Mouse (Mus musculus): ENCODE data around the gene Col23a1.
"Not testable (repeated sequence)": the region's sequence is repeated elsewhere in the genome, so short reads cannot be mapped to it uniquely, and the experiment has no call there.

Col23a1 gene

DNA sequence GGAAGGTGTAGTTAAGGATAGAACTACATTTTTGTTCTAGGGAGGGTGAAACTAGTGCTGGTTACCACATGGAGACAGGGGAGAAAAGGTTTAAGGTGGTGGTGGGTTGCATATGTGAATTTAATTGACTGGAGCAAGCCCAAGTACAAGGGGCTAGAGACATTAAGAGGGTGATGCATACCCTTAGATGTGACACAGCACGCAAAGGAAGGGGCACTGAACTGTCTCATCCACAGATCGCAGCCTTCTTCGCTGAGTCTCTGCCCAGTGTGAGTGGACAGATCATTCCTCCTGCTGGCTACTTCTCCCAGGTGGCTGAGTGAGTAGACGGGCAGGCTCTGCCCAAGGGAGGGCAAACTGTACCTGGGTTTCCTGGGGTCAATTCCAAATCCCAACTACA, 303.6 kb downstream of the Col23a1 start:
- DNase-seq, result no peak

DNA sequence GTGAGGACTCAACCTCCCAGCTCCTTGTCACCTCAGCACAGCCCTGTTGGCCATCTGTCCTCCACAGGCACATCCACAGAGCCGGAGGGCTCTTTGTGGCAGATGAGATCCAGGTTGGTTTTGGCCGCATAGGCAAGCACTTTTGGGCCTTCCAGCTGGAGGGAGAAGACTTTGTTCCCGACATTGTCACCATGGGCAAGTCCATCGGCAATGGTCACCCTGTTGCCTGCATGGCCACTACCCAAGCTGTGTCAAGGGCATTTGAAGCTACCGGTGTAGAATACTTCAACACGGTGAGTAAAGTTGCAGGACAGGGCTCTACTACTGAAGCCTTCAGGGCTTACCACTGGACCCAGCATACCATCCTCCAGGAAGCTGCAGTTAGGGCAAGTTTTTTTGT, 304.1 kb downstream of the Col23a1 start:
- DNase-seq, result no peak

DNA sequence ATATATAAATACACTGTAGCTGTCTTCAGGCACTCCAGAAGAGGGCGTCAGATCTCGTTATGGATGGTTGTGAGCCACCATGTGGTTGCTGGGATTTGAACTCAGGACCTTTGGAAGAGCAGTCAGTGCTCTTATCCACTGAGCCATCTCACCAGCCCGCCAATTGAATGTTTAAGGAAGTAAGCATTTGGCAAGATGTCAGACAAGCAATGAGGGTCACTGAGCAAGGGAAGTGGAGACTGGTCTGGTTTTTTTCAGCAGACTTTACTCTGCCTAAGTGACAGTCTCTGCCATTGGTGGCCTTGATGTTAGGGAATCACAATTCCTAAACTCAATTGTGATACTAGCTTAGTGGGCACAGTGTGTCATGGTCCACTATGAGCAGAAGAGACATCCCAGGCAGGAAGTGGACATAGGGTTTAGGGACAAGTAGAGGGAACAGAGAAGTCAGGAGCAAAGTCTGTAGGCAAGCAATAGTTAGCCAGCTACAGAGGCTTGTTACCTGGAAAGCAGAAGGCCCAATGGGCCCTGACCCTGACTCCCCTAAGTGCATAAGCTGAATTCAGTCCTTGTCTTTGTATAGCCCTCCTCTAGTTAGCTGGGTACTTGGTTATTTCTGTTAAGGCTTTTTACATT, 305.1 kb downstream of the Col23a1 start:
- DNase-seq, result no peak

DNA sequence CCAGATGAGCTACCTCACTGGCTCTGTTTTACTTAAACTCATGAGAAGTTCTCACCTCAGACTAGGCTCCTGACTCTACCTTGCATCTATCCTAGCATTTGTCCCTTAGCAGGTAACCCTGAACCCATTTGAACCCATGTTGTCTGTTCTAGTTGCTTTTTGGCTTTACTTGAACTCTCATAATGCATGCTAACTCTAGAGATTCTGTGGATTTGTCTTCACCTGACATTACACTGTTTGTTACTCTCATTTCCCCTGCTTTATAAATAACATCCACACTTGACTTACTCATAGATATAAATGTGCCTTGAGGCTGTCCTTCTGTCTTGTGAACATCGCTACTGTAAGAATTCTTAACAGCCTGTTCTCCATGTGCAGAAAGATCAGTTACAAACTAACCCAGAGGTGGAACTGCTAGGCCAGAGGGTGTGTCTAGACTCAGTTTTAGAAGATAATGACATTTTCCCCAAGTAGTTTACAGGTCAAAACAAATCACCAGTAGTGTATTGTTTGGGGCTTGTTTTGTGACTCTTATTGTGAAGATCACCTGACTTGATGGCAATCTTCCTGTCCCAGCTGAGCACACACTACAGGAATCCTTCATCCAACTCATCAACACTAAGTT, 305.9 kb downstream of the Col23a1 start:
- DNase-seq, result no peak

DNA sequence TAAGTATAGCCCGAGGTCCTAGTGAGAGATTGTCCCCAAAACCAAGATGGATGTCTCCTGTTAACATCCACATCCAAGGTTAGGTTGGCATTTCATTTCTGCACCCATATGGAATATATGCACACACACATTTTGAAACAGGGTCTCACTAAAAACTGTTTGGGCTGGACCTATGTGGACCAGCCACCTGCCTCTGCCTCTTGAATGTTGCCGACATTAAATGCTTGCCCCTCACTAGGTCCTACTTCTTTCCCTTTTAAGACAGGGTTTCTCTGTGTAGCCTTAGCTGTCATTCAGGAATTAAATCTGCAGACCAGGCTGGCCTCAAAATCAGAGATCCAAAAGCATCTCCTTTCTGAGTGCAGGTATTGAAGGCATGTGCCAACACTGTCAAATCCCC, 307.8 kb downstream of the Col23a1 start:
- DNase-seq, result no peak

DNA sequence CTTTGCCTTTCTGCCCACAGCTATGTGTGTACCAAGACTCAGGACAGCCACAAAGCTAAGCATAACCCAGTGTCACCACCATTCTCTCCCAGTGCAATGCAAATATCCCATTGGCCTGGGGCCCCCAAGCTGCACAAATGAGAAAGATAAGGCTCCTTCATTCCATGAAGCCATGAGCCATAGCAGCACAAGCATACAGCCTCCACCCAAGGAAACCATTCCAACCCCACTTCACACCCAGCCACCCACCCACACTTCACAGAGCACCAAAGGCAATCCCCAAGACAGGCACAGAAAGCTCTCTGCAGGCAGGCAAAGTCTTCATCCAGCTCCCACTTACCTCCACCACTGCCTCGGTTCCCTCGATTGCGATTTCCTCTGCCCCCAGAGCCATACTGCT, 312.5 kb downstream of the Col23a1 start:
- DNase-seq, result no peak

DNA sequence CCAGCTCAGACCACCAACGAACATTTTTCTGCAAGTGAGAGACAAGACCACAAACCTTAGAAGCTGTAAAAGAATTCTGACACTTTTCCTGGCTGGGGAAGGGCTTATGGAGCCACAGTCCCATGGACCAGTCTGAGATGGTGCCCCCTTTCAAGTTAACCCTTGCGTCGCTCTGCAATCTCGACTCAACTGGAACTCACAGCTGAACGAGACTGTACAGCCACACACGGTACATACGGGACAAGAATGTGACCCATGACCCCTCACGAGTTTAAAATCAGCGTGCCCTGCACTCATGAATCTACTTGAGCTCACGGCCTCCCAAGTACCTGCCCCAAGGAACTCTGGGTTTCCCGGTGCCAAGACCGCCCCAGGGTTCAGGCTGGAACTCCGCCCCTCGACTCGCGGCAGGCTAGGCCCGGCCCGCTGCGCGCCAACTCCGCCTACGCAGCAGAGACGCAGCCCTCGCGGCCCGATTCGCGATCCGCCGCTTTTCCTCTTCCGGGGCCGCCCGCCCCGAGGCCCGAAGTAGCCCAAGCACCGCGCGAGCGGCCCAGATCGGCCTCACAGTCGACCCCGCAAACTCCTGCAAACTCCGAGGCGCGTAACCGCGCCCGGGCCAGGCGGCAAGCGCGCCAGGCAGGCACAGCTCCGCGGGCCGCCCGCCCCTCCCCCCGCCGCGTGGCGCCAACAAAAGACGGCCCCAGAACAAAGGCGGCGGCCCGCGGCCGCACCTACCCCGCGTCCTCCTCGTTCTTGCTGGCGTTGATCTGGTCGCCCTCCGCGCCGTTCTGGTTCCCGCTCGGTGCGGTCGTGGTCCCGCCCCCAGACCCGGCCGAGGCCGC, 316.1 kb downstream of the Col23a1 start:
- peak; percentile 81 for DNase-seq

DNA sequence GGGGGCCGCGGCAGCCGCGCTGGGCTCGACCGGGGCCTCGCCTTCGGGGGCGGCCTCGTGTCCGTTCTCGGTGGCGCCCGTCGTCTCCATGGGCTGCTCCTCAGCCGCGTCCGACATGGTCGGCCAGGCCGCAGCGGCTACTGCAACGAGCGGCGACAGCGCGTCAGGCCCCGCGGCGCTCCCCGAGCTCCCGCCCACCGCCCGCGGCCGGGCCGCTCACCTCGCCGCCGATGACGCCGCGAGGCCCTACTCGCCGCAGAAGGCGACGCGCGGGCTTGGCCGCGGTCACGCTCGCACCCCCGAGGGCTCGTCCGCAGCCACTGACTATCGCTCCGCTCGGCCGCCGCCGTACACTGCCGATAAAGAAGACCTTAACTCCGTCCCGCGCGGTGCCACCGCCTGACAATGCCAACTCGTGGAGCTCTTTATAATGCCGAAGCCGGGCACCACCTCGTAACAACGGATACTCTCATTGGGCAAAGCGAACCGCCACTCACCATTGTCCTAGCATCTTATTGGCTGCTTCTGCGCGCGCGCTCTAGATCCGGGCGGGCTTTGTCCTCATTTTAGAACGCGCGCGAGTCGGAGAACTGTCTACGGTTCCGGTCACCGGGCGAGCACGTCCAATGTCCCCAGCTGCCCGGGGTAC, 316.9 kb downstream of the Col23a1 start, which contains the start of gene Hnrnpab:
Gene Hnrnpab (minus strand): TSS at position 401 of the 649 bp plus-strand sequence.
- DNase-seq, result peak; percentile 97

DNA sequence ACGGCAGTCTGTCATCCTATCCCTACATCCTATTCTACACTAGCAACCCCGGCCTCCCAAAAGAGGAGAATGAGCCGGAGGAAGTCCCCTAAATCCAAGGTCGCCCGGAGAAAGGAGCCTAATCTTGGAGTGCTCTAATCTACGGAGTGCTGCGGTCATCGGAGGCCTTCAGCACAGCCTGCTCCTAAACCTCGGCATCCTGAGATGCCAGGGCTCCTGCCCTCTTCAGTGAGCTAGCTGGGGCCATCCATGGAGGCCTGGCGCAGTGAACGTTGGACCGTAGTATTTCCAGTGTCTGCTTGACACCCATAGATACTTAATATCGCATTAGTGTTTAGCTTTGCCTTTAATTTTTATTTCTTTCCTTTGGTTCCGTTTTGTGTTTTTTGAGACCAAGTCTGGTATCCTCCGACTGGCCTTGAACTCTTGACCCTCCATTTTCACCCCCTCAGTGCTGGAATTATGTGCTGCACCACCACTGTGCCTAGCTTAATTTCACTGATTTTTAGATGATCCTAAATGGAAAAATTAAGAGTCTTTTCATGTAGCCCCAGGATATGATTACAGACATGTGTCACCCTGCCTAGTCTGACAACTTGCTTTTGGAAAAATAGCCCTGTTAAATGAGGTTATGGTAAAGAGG, 317.5 kb downstream of the Col23a1 start:
- no peak for DNase-seq

DNA sequence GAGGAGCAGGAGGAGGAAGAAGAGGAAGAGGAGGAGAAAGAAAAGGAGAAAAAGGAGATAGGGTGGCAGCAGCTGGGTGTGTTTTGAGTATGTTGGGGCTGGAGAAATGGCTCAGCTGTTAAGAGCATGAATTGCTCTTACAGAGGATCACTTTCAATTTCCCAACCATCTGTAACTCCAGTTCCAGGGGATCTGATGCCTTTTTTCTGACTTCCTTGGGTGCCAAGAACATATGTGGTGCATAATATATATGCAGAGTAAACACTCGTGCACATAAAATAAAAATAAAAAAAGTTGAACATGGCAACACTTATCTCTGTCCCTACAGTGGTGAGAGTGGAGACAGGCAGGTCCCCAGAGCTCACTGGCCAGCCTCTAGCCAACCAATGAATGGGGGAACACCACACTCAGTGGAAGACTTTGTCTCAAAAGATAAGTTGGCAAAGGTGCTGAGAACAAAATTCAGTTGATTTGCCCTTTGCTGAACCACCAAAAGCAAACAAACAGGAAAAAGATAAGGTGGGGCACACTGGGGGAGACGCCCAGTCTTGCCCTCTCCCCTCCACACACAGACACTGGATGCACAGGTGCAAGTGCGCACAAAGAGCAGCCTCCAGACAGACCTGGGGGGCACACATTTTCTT, 319.7 kb downstream of the Col23a1 start:
- DNase-seq, result no peak

DNA sequence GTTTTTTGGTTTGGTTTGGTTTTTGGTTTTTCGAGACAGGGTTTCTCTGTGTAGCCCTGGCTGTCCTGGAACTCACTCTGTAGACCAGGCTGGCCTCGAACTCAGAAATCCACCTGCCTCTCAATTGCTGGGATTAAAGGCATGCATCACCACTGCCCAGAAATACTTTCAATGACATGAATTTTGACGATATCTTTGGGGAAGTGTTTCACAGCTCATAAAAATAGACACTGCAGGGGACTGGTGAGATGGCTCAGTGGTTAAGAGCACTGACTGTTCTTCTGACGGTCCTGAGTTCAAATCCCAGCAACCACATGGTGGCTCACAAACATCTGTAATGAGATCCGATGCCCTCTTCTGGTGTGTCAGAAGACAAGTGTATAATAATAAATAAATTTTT, 320.2 kb downstream of the Col23a1 start:
- not testable (repeated sequence) for DNase-seq

DNA sequence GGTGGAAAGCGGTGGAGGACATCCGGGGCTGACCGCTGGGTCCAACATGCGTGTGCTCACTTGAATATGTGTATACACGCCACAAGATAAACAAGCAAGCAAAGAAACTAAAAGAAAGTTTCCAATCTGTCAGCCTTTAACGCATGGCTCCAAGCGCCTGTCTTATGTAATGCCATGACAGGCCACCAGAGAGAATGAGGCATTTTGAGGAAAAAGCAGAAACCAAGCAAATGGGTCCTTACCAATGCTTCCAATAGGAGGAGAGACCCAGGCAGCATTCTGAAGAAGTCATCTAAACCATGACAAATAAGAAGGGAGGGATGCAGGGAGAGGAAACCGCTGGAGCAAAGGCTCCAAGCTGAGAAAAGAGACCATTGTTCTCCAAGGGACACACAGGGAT, 324.5 kb downstream of the Col23a1 start:
- no peak for DNase-seq

DNA sequence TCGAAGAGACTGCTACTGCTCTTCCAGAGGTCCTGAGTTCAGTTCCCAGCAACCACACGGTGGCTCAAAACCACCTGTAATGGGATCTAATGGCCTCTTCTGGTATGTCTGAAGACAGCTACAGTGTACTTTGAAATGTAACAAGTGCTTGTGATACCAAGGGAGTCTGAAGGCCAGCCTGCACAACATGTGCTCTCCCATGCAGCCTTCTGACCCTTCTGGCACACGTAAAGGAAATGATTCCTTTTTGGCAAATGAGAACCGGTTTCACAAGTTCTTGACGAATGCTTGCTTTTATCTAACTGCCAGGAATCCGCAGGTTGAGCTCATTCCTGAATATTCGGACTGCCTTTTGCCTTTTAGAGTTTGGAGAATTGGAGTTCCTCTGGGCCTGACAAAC, 325.4 kb downstream of the Col23a1 start:
- DNase-seq, result no peak

DNA sequence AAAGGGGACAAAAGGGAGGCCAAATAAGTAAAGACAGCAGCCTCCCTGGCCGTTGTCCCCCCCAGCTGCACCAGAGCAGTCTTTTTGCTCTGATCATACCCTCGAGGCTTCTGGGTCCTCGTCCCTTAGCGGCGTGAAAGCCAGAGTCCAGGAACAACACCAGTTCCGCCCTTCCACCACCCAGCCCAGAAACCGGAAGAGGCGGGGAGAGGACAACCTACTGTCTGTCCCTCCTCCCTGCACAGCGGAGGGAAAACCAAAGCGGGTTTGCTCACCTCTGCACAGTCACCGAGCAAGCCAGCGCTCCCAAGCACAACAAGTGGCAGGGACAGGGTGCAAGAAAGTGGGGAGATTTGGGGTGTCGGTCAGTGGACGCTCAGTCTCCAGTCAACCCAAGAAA, 325.9 kb downstream of the Col23a1 start:
- peak; percentile 31 for DNase-seq

DNA sequence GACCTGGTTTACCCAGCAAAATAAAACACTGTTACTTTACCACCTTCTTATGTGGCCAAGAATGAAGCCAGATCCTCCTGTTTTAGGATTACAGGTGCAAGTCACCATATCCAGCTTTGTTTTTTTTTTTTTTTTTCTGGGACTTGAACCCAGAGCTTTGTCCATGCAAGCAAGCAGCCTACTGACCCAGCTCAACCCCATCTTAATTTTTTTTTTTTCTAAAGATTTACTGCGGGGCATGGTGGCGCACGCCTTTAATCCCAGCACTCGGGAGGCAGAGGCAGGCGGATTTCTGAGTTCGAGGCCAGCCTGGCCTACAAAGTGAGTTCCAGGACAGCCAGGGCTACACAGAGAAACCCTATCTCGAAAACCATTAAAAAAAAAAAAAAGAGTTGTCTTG, 326.4 kb downstream of the Col23a1 start:
- DNase-seq, result not testable (repeated sequence)

DNA sequence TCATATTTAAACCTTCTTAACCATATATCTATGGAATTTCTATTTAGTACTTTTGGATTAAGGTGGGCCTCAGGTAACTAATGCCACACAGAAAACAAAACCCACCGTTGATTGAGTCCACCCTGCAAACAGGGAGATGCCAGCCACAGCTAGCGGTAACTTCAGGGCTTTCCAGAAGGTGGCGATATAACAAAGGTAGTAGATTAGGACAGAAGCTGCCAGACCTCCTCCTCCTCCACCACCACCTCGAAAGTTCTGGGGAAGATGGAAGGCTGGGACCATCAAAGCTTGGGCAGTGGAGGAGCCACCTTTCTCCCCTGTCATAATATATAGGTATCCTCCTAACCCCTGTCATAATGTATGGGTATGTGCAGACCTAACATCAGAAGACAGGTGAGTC, 328.0 kb downstream of the Col23a1 start:
- DNase-seq, result peak; percentile 65

DNA sequence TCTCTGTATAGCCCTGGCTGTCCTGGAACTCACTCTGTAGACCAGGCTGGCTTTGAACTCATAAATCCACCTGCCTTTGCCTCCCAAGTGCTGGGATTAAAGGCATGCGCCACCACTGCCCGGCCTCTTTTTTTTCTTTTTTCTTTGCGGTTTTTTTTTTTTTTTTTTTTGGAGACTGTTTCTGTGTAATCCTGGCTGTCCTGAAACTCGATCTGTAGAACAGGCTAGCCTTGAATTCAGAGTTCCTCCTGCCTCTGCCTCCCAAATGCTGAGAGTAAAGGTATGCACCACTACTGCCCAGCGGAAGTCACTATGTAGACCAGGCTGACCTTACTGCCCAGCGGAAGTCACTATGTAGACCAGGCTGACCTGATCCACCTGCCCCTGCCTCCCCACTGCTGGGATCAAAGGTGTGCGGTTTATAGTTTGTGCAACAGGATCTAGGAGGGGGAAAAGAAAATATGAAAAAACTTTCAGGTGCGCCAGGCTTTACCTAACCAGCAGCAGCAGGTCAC, 329.2 kb downstream of the Col23a1 start:
- DNase-seq, result no peak

DNA sequence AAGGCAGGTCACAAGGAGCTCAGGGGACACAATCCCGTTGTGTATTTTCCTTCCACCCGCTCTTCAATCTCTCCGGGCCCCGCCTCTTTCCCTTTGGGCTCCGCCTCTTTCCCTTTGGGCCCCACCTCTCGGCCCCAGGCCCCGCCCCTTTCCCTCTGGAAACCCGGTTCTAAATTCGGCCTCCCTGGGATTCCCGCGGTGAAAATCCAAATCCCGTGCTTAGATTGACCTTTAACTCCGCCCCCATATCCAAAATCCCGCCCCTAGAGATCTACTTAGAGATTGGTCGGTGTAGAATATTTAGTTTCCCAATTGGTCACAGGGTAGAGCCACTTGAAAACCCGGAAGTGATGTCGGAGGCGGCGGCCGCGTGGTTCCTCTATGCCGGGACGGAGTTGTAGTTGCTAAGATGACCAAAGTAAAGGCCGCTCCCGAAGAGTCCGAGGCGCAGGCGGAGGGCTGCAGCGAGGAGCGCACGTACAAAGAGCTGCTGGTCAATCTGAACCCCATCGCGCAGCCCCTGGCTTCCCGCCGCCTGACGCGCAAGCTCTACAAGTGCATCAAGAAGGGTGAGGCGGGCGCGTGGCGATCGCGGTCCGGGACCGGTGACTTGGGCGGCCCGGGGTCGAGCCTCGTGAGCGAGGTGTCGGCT, 329.8 kb downstream of the Col23a1 start, which contains the start of gene Nhp2:
Gene Nhp2 (plus strand): TSS at position 327 of the 652 bp plus-strand sequence.
- DNase-seq, result peak; percentile 95

DNA sequence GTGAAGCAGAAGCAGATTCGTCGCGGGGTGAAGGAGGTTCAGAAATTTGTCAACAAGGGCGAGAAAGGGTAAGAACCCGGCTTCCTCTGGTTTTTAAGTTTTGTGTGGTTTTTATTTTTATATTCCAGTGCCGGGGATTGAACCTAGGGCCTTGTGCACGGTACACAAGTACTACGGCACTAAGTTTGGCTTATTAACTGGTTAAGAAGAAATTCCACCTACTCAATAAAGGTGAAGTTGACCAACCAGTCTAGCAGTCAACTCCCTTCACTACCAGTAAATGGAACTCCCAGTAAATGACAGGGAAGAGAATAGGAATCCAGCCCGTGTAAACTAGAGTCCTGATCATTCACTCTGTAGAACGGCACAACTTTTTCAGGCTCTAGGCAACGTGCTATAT, 330.4 kb downstream of the Col23a1 start:
- no peak for DNase-seq

DNA sequence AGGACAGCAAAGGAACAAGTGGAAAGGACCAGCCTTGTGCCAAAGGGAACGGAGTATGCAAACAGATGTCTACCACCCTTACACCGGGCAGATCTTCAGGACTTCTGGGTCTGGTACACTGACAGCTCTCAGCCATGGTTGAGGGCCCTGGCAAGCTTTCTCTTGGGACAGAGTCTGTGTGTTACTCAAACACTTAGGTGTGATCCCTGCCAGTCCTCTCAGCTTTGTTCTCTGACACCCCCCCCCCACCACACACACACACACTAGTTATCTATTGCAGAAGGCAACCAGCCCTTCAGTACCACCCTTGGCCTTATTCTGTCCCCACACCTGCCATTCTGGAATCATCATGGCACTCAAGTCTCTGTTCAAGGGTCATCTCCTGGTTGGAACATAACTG, 332.1 kb downstream of the Col23a1 start:
- DNase-seq, result no peak

DNA sequence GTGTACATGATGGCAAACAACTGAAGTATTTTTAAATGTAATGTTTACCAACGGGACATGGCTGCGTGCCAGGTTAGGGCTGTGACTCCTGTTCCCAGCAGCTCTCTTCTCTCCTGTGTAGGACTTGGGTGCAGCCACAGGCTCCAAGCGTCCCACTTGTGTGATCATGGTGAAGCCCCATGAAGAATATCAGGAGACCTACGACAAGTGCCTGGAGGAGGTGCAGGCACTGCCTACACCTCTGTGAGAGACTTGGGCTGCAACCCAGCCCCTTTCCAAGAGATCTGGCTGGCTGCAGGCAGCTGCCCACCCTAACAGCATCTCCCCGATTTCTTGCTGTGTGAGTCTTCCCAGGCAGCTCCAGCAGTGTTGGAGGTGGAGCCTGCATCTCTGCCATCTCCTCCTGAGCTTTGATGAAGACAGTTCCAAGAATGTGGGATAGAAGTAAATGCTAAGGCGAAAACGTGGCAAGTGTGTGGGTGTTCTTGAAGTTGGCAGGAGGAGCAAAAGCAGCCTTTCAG, 333.3 kb downstream of the Col23a1 start:
- DNase-seq, result no peak
